ENCODE assay signal across 20 mouse cellular contexts in the genomic region with DNA sequence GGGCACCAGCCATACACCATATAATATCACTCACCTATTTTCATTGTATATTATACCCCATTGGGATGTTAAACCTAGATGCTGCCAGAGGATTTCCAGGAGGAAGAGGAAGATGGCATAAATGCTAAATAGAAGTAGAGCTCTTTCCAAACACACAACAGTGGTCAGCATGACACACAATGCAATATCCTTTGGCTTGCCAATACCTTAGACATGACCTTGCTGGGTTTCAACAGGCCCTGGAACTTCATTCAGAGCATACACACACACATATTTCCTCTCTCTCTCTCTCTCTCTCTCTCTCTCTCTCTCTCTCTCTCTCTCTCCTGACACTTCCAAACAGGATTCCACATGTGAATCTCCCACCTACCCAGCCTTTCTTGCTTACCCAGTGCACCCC.
"Had no signal": no experiment of that assay in that cellular context is flagged by ENCODE, and none has a peak within 500 bp of the region (broad histone marks: within the 10 kb centered on the region; RNA-seq: fewer than 3 reads in every experiment).

No protein-coding gene starts in this region.

- H3K4me1 ChIP-seq: lung, embryonic 15.5 days; midbrain, embryonic 10.5 days; midbrain, embryonic 12.5 days; neural tube, embryonic 13.5 days; neural tube, embryonic 15.5 days had no signal

- H3K27ac ChIP-seq: lung, embryonic 15.5 days; macrophage; midbrain, embryonic 10.5 days; midbrain, embryonic 12.5 days; neural tube, embryonic 13.5 days; neural tube, embryonic 15.5 days had no signal

- H3K4me3 ChIP-seq: lung, embryonic 15.5 days; midbrain, embryonic 10.5 days; midbrain, embryonic 12.5 days; myocyte; neural tube, embryonic 13.5 days; neural tube, embryonic 15.5 days had no signal

- DNase-seq: liver, postnatal 0 days; lung, adult 2 months; lung, postnatal 14 days; lung, postnatal 36 days; midbrain, embryonic 14.5 days; retina, postnatal 1 day; right cerebral cortex, adult 18-20 months; right cerebral cortex, postnatal 25 days; right cerebral cortex, postnatal 4 days; spleen, adult 18-20 months; thymus, adult 18-20 months; thymus, postnatal 14 days; thymus, postnatal 36 days had no signal
